Mouse (Mus musculus) gastrocnemius, postnatal 4 days (tissue): ENCODE data around the gene Pgam1. TPM values are rescaled to one million over a fixed set of nuclear protein-coding genes. Genes with fewer than 3 reads are reported as not detected.
"Not testable (repeated sequence)": the region's sequence is repeated elsewhere in the genome, so short reads cannot be mapped to it uniquely, and the experiment has no call there.

ENCODE experiments used
- DNase-seq, 2 experiments: peaks; one replicate each; pipeline ENCODE4 v3.0.0; 2021 to 2022; ENCODE audit warnings: low spot score in 2 of 2, mixed read lengths in 2 of 2
- long read RNA-seq, 2 experiments: library from polyadenylated mRNA; stranded (forward); transcript quantifications; one replicate each; pipeline ENCODE4 v2.0.0; 2021
- total RNA-seq, 2 experiments: library from RNA; stranded (reverse); gene quantifications; 2 replicates each; pipeline ENCODE4 v1.2.3; 2021

The Pgam1 gene
- 10 to 100 TPM; 53.2 to 57.9 TPM for total RNA-seq
- long read RNA-seq, experiment 1, transcript Pgam1-201 (4 exons, 1,775 nt): major isoform, 105 of 107 reads
- long read RNA-seq, experiment 1, partial matches to known transcripts: 0 of 107 reads
- long read RNA-seq, experiment 1, other reads (novel, unspliced or antisense): 1 of 107 reads
- long read RNA-seq, experiment 2, transcript Pgam1-201 (4 exons, 1,775 nt): major isoform, 134 of 139 reads
- long read RNA-seq, experiment 2, partial matches to known transcripts: 2 of 139 reads
- long read RNA-seq, experiment 2, other reads (novel, unspliced or antisense): 3 of 139 reads

GRCm38 (mm10) chr19:41911178-41912073 is at the start of gene Pgam1:
Gene Pgam1, plus strand, starts transcription at chr19:41911923.
- peak; percentile 97 for DNase-seq

- no peak for DNase-seq
Observed at GRCm38 (mm10) chr19:41866707-41867106, 45.0 kb upstream of the Pgam1 start.

- no peak for DNase-seq
Observed at GRCm38 (mm10) chr19:41869296-41869695, 42.4 kb upstream of the Pgam1 start.

- DNase-seq: not testable (repeated sequence)
Observed at GRCm38 (mm10) chr19:41869946-41870345, 41.8 kb upstream of the Pgam1 start.

- no peak for DNase-seq
Observed at GRCm38 (mm10) chr19:41872285-41872684, 39.4 kb upstream of the Pgam1 start.

GRCm38 (mm10) chr19:41874356-41874755 is 37.4 kb upstream of the Pgam1 start:
- DNase-seq: no peak

GRCm38 (mm10) chr19:41881842-41882241 is 29.9 kb upstream of the Pgam1 start:
- no peak for DNase-seq

- no peak for DNase-seq
Observed at GRCm38 (mm10) chr19:41883882-41884281, 27.8 kb upstream of the Pgam1 start.

GRCm38 (mm10) chr19:41888191-41888590 is 23.5 kb upstream of the Pgam1 start:
- no peak for DNase-seq

GRCm38 (mm10) chr19:41894959-41895358 is 16.8 kb upstream of the Pgam1 start:
- no peak for DNase-seq

GRCm38 (mm10) chr19:41895460-41896318 is 16.0 kb upstream of the Pgam1 start, which contains the start of gene Rrp12:
Gene Rrp12, minus strand, starts transcription at chr19:41896173.
- peak; percentile 40 to 73 for DNase-seq

- DNase-seq: no peak
Observed at GRCm38 (mm10) chr19:41896319-41896711, 15.4 kb upstream of the Pgam1 start.

- DNase-seq: no peak
Observed at GRCm38 (mm10) chr19:41898860-41899259, 12.9 kb upstream of the Pgam1 start.

- DNase-seq: no peak
Observed at GRCm38 (mm10) chr19:41900495-41901090, 11.1 kb upstream of the Pgam1 start.

GRCm38 (mm10) chr19:41901696-41902095 is 10.0 kb upstream of the Pgam1 start:
- DNase-seq: no peak

- DNase-seq: no peak
Observed at GRCm38 (mm10) chr19:41902848-41903593, 8.7 kb upstream of the Pgam1 start.

GRCm38 (mm10) chr19:41905246-41905645 is 6.5 kb upstream of the Pgam1 start:
- DNase-seq: no peak

GRCm38 (mm10) chr19:41906311-41907078 is 5.2 kb upstream of the Pgam1 start:
- no peak for DNase-seq

- no peak for DNase-seq
Observed at GRCm38 (mm10) chr19:41907079-41907760, 4.5 kb upstream of the Pgam1 start.
